Mouse (Mus musculus) testis, adult 2 months (tissue): Measurements from ENCODE around the gene Ap3s2.

Experiments used
- CTCF ChIP-seq: fragments of 200-500 bp; IDR thresholded peaks from 2 replicates; pipeline ENCODE4 v1.5.1; 2012; ENCODE audit warnings: low read depth, mild to moderate bottlenecking, inconsistent platforms, low read length, moderate library complexity; ENCODE audit not compliant: control insufficient read depth, insufficient read depth, insufficient replicate concordance
- POLR2A ChIP-seq: fragments of 200-500 bp; IDR thresholded peaks from 2 replicates; pipeline ENCODE4 v1.6.1; 2012; ENCODE audit warnings: low read depth, mild to moderate bottlenecking, inconsistent platforms, low read length, moderate library complexity; ENCODE audit not compliant: control insufficient read depth

DNA sequence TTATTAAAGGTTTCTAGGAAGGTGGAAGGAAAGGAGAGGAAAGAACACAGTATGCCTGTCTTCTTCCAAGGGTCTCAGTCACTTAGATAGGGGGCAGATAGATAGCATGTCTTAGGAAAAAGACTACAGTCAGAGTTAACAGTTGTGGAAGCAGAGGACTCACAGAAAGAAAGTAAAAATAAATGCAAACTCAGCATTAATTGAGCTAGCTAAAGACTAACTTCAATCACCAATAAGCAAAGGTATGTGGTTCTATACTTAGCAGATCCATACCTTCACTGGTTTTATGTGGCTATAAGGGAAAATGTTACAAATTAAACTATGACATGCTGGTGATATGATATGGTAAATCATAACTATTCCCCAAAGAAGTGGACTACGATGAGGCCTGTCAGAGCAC, 25.7 kb downstream of the Ap3s2 start:
- no peak for TF ChIP-seq CTCF
- TF ChIP-seq POLR2A: no peak
